Mouse (Mus musculus) heart, adult 9 months (tissue): ENCODE data around the gene Tbcel.

Experiments
- DNase-seq, 2 experiments: peaks; one replicate each; pipeline ENCODE4 v3.0.0; 2022; ENCODE audit warnings: low spot score in 2 of 2

Tbcel gene

GRCm38 (mm10) chr9:42449043-42449442 lies 58.6 kb downstream of the Tbcel start:
- no peak for DNase-seq

- DNase-seq: no peak
These were observed 65.5 kb downstream of the Tbcel start for GRCm38 (mm10) chr9:42442100-42442499.

- no peak for DNase-seq
These were observed 66.4 kb downstream of the Tbcel start for GRCm38 (mm10) chr9:42441234-42441633.

- DNase-seq: no peak
These were observed 68.2 kb downstream of the Tbcel start for GRCm38 (mm10) chr9:42439446-42439845.

- DNase-seq: no peak
These were observed 75.5 kb downstream of the Tbcel start for GRCm38 (mm10) chr9:42432155-42432554.

GRCm38 (mm10) chr9:42431606-42432005 lies 76.0 kb downstream of the Tbcel start:
- no peak for DNase-seq

GRCm38 (mm10) chr9:42428060-42428924 lies 79.3 kb downstream of the Tbcel start:
- DNase-seq: peak; percentile 21 to 31

- DNase-seq: no peak
These were observed 80.8 kb downstream of the Tbcel start for GRCm38 (mm10) chr9:42426661-42427358.

GRCm38 (mm10) chr9:42423649-42424048 lies 84.0 kb downstream of the Tbcel start:
- no peak for DNase-seq

GRCm38 (mm10) chr9:42419687-42420086 lies 87.9 kb downstream of the Tbcel start:
- no peak for DNase-seq

- DNase-seq: no peak
These were observed 88.8 kb downstream of the Tbcel start for GRCm38 (mm10) chr9:42418786-42419185.

- DNase-seq: peak; percentile 16 to 40
These were observed 90.2 kb downstream of the Tbcel start for GRCm38 (mm10) chr9:42417352-42417952.

- DNase-seq: no peak
These were observed 92.4 kb downstream of the Tbcel start for GRCm38 (mm10) chr9:42415184-42415583.

- DNase-seq: no peak
These were observed 94.3 kb downstream of the Tbcel start for GRCm38 (mm10) chr9:42413345-42413744.

- DNase-seq: peak; percentile 14 to 19
These were observed 96.3 kb downstream of the Tbcel start for GRCm38 (mm10) chr9:42411296-42411695.

- DNase-seq: no peak
These were observed 101.9 kb downstream of the Tbcel start for GRCm38 (mm10) chr9:42405736-42406135.

GRCm38 (mm10) chr9:42401486-42401885 lies 106.1 kb downstream of the Tbcel start:
- no peak for DNase-seq

- DNase-seq: no peak
These were observed 107.8 kb downstream of the Tbcel start, which contains the start of gene Tecta for GRCm38 (mm10) chr9:42399829-42400228. TSS of gene Tecta (minus strand) at chr9:42399929.

GRCm38 (mm10) chr9:42396141-42396540 lies 111.5 kb downstream of the Tbcel start:
- DNase-seq: peak in 1 of 2 experiments; percentile 17

- no peak for DNase-seq
These were observed 112.7 kb downstream of the Tbcel start for GRCm38 (mm10) chr9:42394903-42395302.

- DNase-seq: no peak
These were observed 113.3 kb downstream of the Tbcel start for GRCm38 (mm10) chr9:42394321-42394720.

- DNase-seq: peak; percentile 33 to 42
These were observed 114.7 kb downstream of the Tbcel start for GRCm38 (mm10) chr9:42392927-42393326.
